Mouse (Mus musculus): ENCODE measurements around the gene Rtn4rl1. TPM values are rescaled to one million over a fixed set of nuclear protein-coding genes. Genes with fewer than 3 reads are reported as not detected.
A peak's percentile ranks its signal among the peaks of the same experiment; 100 is the strongest.
"Not testable (repeated sequence)": the region's sequence is repeated elsewhere in the genome, so short reads cannot be mapped to it uniquely, and the experiment has no call there.

Gene Rtn4rl1
- total RNA-seq, 2 experiments from 2014 or later, result 59.5 to 65.9 TPM

DNA sequence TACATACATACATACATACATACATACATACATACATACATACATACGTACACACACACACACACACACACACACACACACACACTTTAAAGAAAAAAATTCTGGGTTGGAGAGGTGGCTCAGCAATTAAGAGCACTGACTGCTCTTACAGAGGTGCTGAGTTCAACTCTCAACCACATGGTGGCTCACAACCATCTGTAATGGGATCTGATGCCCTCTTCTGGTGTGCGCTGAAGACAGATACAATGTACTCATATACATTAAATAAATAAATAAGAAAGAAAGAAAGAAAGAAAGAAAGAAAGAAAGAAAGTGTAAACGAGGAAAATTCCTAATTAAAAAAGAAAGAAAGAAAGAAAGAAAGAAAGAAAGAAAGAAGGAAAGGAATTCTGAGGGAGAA, 90.2 kb downstream of the Rtn4rl1 start:
- DNase-seq (ENCODE audit: low spot score in 2 of 2); intact Hi-C loops (cut with DNase I): not testable (repeated sequence)

DNA sequence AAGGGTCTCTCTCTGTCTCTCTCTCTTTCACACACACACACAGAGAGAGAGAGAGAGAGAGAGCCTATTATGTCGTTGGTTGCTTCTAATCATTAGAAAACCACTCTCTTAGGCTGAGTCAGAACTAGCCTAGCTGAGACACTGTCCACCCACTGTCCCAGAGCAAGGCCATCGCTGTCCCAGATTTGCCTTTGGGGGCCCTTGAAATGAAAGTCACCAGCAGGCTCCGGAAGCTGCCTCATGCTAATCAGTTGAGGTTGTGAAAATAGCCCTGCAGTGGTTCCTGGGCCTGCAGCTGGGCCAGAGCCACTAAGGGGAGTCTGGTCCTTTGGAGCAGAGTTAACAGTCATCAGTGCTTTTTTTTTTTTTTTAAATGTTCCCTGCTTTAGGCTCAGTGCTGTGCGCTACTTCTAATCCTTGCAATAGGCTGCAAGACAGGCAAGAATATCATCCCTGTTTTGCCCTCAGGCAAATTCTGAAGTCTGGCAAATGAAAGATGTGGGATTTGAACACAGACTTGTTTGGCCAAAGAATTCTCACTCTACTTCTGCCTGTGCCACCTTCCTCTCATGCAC, 92.4 kb downstream of the Rtn4rl1 start:
- no peak for DNase-seq (ENCODE audit: low spot score in 2 of 2)
- intact Hi-C loops (cut with DNase I), result no loop called here

DNA sequence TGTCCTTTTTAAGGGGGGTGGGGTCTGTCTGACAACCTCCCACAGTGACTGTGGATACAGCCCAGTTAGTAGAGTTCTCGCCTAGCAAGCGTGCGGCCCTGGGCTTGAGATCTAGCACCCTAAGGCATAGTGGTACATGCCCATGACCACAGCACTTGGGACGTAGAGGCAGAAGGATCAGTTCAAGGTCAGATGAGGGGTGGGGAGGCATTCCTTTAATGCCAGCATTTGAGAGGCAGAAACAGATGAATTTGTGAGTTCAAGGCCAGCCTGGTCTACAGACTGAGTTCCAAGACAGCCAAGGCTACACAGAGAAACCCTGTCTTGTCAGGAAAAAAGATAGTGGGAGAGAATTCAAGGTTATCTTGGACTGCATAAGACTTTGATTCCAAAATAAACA, 93.3 kb downstream of the Rtn4rl1 start:
- DNase-seq (ENCODE audit: low spot score in 2 of 2), result no peak
- intact Hi-C loops (cut with DNase I), result no loop called here

DNA sequence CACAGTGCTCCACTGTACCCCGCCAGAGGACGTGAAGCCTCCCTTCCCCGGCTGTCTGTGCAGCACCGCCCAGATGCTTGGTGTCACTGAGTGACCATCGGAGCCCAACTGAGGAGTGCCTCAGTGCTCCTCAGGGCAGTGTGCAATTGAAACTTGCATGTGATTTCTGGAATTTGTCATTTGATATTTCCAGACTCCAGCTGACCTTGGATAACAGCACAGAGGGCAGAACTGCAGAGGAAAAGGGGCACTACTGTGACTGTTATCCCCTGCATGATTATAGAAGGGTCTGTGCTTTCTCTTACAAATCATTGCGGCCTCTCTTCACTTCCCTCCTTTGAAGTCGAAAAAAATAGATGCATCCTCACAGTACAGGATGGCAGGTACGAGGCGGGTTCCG, 94.4 kb downstream of the Rtn4rl1 start:
- intact Hi-C loops (cut with DNase I), result no loop called here
- no peak for DNase-seq (ENCODE audit: low spot score in 2 of 2)

DNA sequence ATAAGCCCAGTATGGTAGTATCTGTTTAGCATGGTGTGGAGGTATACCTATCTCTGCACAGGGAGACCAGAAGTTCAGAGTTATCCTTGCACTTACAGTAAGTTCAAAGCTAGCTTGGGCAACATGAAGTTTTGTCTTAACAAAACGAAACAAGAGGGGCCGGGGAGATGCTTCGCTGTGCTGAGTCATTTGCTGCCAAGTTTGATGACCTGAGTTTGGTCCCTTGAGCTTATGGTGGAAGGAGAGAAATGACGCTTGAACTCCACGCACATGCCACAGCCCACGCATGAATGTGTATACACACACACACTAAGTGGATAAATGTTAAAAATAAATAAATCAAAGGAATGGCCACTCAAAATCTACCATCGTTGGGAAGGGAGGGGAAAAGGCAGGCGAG, 94.9 kb downstream of the Rtn4rl1 start:
- no peak for DNase-seq (ENCODE audit: low spot score in 2 of 2)
- intact Hi-C loops (cut with DNase I), result no loop called here

DNA sequence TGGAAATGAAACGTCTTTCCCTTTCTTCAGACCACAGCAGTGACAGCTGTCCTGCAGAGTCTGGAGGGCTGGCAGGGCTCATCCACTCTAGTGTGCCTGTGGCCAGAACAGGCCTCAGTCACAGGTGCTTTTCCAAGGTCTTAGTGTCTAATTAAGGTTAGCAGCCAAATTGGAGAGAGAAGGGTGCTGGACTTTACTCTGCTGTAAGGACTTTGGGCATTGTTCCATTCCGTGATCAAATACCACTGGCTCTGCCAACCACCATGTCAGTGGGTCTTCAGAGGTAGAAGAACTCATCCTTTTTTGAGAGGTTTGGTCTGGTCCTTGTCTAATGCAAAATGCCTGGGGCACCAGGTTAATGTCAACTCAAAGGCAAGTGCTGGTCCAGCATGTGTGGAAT, 95.5 kb downstream of the Rtn4rl1 start:
- no peak for DNase-seq (ENCODE audit: low spot score in 2 of 2)
- intact Hi-C loops (cut with DNase I), result no loop called here

DNA sequence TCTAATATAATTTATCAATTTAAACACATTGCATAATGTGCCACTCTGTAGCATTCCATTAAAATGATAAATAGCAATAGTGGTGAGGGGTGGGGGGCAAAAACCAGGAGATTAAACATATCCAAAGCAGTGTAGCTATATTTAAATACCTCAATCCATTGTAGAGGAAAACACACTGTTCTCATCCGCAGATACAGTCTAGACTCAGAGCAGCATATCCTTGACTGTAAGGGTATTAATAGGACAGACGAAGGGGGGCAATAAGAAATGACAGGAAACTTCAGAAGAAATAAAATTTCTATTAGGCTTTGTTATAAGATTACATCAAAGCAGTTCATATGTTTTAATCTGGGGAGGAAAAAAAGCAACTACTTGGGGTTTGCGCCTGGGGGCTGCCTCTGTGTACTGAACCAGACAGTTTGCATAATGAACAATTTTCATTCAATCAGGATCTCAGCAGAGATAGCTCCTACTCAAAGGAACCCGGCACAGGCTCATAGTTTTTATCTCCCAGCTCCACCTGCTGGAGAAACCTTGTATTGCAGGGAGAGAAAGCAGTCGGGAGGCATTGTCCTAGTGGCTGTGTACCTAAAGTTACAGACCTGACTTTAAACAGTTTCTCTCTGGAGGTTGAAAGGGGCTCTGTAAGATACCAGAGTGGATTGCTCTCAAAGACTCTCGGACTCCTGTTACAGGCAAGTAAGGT, 97.1 kb downstream of the Rtn4rl1 start:
- intact Hi-C loops (cut with DNase I), result loop anchor here (2.0 to 10.0 kb wide), 4 partner anchors 98 to 346 kb away; partner anchors contain the start of genes Ovca2 and Rtn4rl1
- peak; percentile 96 to 97 for DNase-seq (ENCODE audit: low spot score in 2 of 2)

DNA sequence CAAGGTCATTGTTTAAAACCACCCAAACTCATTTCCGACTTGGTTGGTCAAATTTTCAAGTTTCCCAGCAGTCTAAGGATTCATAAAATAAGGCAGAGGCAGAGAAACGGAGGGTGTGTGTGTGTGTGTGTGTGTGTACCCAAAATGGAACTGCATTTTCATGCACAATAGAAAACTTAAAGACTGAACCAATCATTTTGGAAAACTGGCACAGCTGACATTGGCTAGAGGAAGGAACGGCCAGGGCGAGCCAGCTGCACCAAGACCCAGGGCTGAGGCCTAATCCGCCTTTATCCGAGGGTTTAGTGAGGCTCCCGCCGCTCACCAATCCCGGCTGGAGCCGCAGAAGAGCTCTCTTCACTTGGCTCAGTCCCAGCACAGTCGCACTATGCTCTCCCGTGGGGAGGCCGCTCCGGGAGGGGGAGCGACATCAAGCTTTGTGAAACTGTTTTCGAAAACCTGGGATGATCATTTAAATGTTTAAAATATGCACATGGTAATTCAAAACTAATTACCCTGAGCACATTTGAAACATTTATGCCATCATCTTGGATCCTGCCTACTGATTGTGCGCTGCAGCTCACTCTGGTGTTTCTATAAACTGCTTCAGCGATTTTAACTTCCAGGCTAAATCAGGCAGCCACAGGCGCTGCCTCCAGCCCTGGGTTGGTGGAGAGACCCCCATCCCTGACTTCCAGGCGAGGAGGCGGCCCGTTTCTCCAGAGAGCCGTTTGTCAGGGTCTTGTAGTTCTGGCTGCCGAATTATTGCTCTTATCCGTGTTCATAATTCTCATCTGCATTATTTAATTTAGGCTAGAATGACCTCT, 98.0 kb downstream of the Rtn4rl1 start:
- intact Hi-C loops (cut with DNase I), result loop anchor here (2.0 to 10.0 kb wide), 4 partner anchors 99 to 347 kb away; partner anchors contain the start of genes Ovca2 and Rtn4rl1
- peak; percentile 78 to 79 for DNase-seq (ENCODE audit: low spot score in 2 of 2)

DNA sequence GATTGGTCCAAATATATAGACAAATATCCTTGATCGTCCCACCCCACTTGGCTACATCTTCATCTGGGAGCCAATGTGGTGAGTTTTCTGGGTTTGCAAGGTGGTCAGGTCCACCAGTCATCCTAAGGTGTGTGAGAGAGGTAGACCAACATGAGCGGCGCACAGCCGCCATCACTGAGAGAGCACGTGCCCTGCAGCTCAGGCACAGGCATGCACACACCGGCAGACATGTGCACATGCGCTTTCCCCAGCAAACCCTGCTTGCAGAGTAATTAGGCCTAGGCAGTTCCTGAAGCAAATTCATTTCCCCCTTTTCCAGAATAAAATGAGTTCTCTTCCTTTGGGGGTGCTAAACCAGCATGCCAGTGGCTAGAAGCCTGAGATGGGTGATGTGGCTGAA, 98.7 kb downstream of the Rtn4rl1 start:
- DNase-seq (ENCODE audit: low spot score in 2 of 2), result no peak
- intact Hi-C loops (cut with DNase I), result loop anchor here (5.0 to 10.0 kb wide), 3 partner anchors 103 to 347 kb away; partner anchors contain the start of gene Ovca2

DNA sequence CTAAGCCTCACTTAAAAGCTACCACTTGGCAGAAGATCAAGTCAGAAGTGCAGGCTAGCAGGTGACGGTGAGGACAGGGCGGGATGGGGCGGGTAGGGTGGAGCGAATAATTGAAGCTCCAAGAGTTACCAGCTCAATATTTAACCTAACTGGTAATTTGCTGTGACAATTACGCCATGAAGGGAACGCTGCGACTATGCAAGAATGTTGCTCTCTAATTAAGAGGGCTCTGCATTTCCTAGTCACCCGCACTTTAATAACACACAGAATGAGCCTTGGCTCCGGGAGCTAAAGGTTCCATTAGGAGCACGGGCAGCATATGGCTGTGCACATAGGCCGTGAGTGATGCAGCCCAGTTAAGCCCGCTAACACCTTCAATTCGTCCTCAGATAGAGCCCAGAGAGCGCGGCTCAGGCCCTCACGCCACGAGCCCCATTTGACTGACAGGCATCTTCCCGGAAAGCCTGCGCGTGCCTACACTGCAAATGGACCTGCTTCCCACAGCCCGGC, 100.3 kb downstream of the Rtn4rl1 start:
- DNase-seq (ENCODE audit: low spot score in 2 of 2), result no peak
- intact Hi-C loops (cut with DNase I), result loop anchor here (5.0 to 10.0 kb wide), 3 partner anchors 101 to 349 kb away; partner anchors contain the start of gene Ovca2

DNA sequence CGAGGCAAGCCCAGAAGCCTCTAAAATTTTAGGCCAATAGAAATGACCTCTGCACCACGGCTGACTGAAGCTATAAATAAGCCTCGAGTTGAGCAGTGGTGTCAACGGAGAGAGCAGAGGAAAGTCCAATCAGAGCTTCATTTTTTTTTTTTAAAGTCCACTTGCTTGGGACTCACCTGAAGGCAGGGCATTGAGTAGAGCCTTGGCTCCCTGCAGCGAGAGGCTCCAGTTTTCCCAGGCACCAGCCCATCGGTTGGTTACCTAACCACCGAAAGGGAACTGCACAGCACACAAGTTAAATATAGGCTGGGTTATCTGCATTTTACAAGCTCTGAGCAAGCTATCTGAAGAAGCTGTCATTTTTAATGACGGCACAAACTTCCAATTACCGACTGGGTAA, 101.3 kb downstream of the Rtn4rl1 start:
- intact Hi-C loops (cut with DNase I), result loop anchor here (5.0 to 10.0 kb wide), 3 partner anchors 100 to 350 kb away; partner anchors contain the start of gene Ovca2
- DNase-seq (ENCODE audit: low spot score in 2 of 2), result no peak

DNA sequence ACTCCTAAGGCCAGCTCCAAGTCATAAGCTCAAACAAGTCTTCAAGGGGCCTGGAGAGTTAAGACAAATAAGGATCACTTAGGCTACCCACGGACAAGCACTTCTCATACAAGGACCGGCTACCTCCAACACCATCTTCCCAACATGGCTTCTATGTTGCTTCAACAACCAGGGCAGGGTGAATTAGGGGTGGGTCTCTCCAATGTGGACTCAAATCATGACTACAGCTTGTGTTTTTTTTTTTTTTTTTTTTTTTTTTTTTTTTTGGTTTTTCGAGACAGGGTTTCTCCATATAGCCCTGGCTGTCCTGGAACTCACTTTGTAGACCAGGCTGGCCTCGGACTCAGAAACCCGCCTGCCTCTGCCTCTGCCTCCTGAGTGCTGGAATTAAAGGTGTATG, 102.0 kb downstream of the Rtn4rl1 start:
- intact Hi-C loops (cut with DNase I), result loop anchor here (10.0 kb wide), 2 partner anchors 99 to 351 kb away; no protein-coding TSS in a partner anchor

DNA sequence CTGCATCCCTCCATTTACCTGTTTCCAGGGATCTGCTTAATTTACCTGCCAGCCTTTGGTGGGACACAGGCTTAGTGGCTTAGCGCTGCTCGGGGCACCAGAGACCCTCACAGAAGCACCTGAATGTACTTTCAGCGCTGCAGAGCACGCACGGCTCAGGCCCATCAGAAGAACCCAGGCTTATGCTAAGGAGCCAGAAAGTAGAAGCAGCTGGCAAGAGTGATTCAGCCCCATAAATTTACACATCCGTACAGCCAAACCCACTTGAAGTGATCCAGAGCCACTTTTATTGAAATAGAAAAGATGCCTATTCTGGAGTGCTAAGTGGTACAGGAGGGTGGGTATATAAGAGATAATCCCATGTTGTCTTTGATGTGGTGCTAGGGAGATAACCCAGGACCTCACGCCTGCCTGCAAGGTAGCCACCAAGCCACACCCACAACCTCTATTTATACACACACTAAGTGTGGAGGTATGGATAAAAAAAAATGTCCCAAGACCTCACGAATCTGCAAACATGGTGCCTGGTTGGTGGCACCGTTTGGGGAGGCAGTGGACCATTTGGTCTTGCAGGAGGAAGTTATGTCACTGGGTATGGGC, 102.9 kb downstream of the Rtn4rl1 start:
- peak in 1 of 2 experiments; percentile 62 for DNase-seq (ENCODE audit: low spot score in 2 of 2)
- intact Hi-C loops (cut with DNase I), result loop anchor here (10.0 kb wide), 2 partner anchors 98 to 352 kb away; no protein-coding TSS in a partner anchor

More for the DNA sequence above, 102.0 kb downstream of the Rtn4rl1 start:
- DNase-seq (ENCODE audit: low spot score in 2 of 2), result not testable (repeated sequence)

DNA sequence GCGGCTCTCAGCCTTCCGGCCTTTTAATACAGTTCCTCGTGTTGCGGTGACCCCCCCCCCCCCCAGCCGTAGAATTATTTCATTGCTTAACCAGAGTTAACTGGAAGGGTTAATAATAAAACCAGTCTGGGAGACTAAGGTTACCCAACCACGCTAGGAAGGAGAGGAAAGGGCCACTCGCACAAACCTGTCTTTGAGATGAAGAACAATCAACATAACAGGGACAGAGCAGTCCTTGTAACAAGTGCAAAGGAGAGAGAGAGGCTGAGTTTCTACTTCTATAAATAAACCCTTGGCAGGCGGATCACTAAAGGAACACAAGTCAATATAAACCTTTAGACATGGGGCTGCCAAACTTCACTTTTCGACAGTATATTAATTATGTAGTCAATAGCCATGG, 104.0 kb downstream of the Rtn4rl1 start:
- intact Hi-C loops (cut with DNase I), result loop anchor here (10.0 kb wide), 2 partner anchors 97 to 353 kb away; no protein-coding TSS in a partner anchor
- DNase-seq (ENCODE audit: low spot score in 2 of 2), result no peak

DNA sequence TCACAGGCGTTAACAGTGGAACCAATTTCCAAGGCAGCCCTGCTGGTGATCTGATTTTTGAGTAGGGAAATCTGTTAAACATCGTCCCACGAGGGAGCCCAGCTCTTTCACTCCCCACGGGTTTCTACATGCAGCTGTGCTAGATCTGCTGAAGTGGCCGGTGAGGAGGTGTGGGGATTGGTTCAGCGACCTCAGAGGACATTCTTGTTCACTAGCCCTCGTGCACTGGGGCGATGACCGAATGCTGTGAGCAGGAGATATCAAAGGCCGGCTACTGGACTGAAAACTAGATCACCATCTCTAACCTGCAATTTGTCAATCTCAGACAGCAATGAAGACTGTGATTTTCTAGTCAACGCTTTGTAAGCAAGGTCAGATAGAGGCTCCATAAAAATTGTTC, 104.9 kb downstream of the Rtn4rl1 start:
- no peak for DNase-seq (ENCODE audit: low spot score in 2 of 2)
- intact Hi-C loops (cut with DNase I), result loop anchor here (10.0 kb wide), 2 partner anchors 96 to 354 kb away; no protein-coding TSS in a partner anchor

DNA sequence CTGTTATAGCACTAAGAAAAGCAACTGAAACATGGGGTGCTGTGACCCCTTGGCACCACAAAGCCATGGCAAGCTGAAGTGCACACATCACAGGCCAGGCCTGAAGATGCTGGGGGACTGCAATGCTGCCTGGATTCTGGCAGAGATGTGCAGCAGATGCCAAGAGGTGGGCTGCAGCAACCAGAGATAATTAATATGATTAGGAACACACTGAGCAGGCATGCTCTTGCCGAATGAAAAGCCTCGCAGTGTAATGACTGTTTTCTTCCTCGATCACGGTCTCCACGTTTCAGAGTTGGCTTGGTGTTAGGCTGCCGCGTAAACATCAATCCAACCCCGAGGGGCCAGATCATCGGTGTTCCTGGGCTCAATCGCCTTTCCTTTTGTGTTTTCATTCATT, 106.2 kb downstream of the Rtn4rl1 start:
- DNase-seq (ENCODE audit: low spot score in 2 of 2), result no peak
- intact Hi-C loops (cut with DNase I), result loop anchor here (10.0 kb wide), 2 partner anchors 95 to 355 kb away; no protein-coding TSS in a partner anchor

DNA sequence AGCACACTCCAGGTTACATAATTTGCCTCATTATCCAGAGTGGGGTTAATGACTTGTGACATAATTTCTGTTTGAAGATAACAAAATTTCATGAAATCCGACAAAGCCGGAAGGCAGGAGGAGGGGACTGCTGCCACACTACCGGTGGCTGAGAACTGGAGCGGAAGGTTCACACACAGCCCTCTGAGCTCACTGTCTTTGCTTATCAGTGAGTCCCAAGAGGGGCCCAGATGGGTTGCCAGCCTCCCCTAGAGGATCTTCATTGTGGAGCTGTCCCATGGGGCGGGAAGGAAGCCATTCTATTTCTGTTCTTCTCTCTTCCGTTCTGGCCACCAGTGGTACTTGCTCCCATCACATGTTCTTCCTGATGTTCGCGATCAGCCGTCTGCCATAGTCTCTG, 107.4 kb downstream of the Rtn4rl1 start:
- intact Hi-C loops (cut with DNase I), result no loop called here
- DNase-seq (ENCODE audit: low spot score in 2 of 2), result no peak

DNA sequence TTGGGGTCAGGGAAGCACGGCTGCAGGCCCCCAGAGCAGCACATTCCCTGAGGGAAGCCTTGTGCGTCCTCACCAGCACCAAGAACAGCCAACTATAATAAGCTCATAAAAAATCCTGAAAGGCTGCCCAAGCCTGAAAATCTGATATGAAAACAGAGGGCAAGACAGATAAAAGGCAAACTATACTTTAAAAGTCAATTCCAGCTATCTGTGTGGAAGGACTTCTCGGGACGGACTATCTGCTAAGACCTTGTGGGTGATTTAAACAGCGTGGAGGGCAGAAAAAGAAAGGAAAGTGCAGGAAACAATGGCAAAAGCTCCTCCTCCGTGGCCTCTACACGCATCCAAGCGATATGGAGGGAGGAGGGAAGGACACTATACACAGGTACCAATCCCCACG, 111.2 kb downstream of the Rtn4rl1 start:
- no peak for DNase-seq (ENCODE audit: low spot score in 2 of 2)

DNA sequence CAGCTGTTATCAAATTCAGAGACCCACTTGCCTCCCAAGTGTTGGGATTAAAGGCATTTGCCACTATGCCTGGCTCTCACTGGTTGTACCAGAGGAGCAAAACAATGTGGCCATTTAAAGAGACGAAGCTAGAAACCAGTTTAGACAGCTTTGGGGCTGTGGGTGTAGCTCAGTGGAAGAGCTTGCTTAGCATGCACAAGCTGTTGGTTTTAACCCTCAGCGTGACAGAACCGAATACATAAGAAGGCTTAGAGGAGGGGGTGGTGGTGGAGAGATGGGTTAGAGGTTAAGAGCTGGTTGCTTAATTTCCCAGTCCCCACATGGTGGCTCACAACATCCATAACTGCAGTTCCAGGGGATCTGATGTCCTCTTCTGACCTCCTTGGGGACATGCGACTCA, 115.1 kb downstream of the Rtn4rl1 start:
- intact Hi-C loops (cut with DNase I), result no loop called here
- peak in 1 of 2 experiments; percentile 67 for DNase-seq (ENCODE audit: low spot score in 2 of 2)

More for the DNA sequence above, 111.2 kb downstream of the Rtn4rl1 start:
- intact Hi-C loops (cut with DNase I), result no loop called here

Measured in left cerebral cortex, postnatal 14 days (tissue).